In the genomic region with DNA sequence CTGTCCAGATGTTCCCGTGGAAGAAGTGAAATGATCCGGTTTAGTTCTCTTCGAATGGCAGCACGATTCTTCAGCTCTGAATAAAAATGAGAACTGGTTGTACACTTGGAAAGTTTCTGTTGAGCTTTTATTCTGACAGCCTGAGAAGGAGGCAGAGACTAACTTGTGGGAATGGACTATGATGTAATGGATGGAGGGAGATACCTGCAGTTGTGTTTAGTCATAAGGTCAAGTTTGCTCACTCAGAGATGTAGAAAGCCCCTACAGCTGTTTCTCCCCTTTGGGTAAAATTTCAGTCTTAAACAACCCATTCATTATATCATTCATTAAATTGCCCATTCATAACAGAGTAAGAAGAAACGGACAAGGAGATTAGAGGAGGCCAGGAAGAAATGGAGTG, we compare ENCODE assay signal across 20 mouse cellular contexts. TPM values are rescaled to one million over a fixed set of nuclear protein-coding genes. Genes with fewer than 3 reads are reported as not detected.
"Had no signal": no experiment of that assay in that cellular context is flagged by ENCODE, and none has a peak within 500 bp of the region (broad histone marks: within the 10 kb centered on the region; RNA-seq: fewer than 3 reads in every experiment).

A gene (minus strand): TSS at position 101 of the 400 bp plus-strand sequence.

- H3K9me3 ChIP-seq: neural tube, embryonic 13.5 days; neural tube, embryonic 15.5 days; stomach, embryonic 15.5 days had no signal

- H3K27ac ChIP-seq: neural tube, embryonic 13.5 days; neural tube, embryonic 15.5 days; stomach, embryonic 15.5 days; stomach, postnatal 0 days had no signal

- H3K4me3 ChIP-seq: neural tube, embryonic 13.5 days; neural tube, embryonic 15.5 days; stomach, embryonic 15.5 days had no signal

- H3K9ac ChIP-seq: neural tube, embryonic 13.5 days; neural tube, embryonic 15.5 days; stomach, embryonic 15.5 days had no signal

- H3K27me3 ChIP-seq: neural tube, embryonic 13.5 days; neural tube, embryonic 15.5 days; stomach, embryonic 15.5 days had no signal

- DNase-seq: retina, postnatal 1 day; right cerebral cortex, adult 18-20 months; right cerebral cortex, postnatal 14 days; right cerebral cortex, postnatal 25 days; right cerebral cortex, postnatal 4 days; spleen, adult 18-20 months; thymus, adult 18-20 months; thymus, adult 2 months; thymus, postnatal 14 days; thymus, postnatal 25 days; thymus, postnatal 36 days; thymus, postnatal 4 days had no signal

- H3K4me2 ChIP-seq: neural tube, embryonic 13.5 days; neural tube, embryonic 15.5 days; stomach, embryonic 15.5 days had no signal

- H3K36me3 ChIP-seq: neural tube, embryonic 13.5 days; neural tube, embryonic 15.5 days; stomach, embryonic 15.5 days had no signal

- H3K4me1 ChIP-seq: neural tube, embryonic 13.5 days; neural tube, embryonic 15.5 days; stomach, embryonic 15.5 days had no signal

RNA-seq across cellular contexts. Expression of the gene that starts here (rescaled TPM):
- polyA plus RNA-seq: neural tube, embryonic 13.5 days; neural tube, embryonic 14.5 days; neural tube, embryonic 15.5 days; small intestine, adult 2 months; spleen, adult 2 months; stomach, embryonic 14.5 days; stomach, embryonic 15.5 days; thymus, adult 2 months had no signal
